Mouse (Mus musculus): Measurements from ENCODE around the gene Adh6b. TPM values are rescaled to one million over a fixed set of nuclear protein-coding genes. Genes with fewer than 3 reads are reported as not detected.

The Adh6b gene
- polyA plus RNA-seq, 1 experiment from 2014 or later: not detected

DNA sequence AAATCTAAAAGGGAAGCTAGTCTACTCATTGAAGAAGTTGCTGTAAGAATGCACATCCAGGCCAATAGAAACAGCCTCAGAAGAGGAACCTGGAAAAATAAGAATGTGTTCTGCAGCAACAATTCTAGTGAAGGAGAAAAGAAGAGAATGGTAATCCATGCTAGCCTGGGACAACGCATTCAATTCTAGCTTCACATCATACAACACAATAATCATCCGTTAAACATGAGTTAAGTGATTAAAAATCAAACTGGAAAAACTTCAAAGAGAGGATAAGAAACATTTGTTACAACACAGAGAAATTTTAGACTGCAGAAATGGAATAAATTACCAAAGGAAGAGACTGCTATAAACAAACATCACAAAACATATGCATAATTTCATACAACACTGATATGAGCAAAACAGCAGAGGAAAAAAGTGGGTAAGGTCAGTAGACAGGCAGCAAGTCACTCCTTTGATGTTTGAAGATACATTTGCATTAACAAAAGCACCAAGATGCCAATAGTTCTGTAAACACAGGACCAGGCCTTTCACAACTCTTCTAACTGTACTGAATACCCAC lies 24.6 kb upstream of the Adh6b start:
- no peak for ATAC-seq (replicated peaks)
- H3K9ac ChIP-seq: no peak overlapping the region
- H3K4me1 ChIP-seq: no peaks in the 10 kb centered on the region
- H3K27ac ChIP-seq: no peak overlapping the region
- no peak overlapping the region for H3K4me3 ChIP-seq
- no peaks in the 10 kb centered on the region for H3K9me3 ChIP-seq
- no peaks in the 10 kb centered on the region for H3K27me3 ChIP-seq (replicated peaks)
- H3K4me2 ChIP-seq: no peak overlapping the region
- 89% methylated on average over 2 of the region's 2 CpGs for WGBS
- H3K36me3 ChIP-seq (replicated peaks): no peaks in the 10 kb centered on the region

DNA sequence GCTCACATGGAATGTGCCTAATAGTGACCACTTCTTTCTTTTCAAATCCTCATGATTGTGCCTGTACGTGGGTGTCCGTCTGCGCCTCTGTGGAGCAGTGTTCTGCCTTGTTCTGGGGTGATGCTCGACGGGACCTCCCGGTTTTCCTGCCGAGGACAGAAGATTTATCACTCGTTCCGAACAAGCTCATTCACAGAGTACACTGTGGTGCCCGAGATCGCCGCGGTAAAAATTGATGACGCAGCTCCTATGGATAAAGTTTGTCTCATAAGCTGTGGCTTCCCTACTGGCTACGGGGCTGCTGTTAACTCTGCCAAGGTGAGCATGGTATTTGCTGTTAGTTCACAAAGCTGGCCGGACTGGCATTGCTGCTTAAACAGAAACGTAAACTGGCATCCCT lies 16.6 kb upstream of the Adh6b start:
- no peak overlapping the region for H3K27ac ChIP-seq
- H3K4me3 ChIP-seq: no peak overlapping the region
- H3K9me3 ChIP-seq: no peaks in the 10 kb centered on the region
- WGBS: 94% methylated on average over 17 of the region's 17 CpGs
- H3K36me3 ChIP-seq (replicated peaks): no peaks in the 10 kb centered on the region
- H3K27me3 ChIP-seq (replicated peaks): no peaks in the 10 kb centered on the region
- no peaks in the 10 kb centered on the region for H3K4me1 ChIP-seq
- H3K9ac ChIP-seq: no peak overlapping the region
- no peak overlapping the region for H3K4me2 ChIP-seq
- no peak for ATAC-seq (replicated peaks)

DNA sequence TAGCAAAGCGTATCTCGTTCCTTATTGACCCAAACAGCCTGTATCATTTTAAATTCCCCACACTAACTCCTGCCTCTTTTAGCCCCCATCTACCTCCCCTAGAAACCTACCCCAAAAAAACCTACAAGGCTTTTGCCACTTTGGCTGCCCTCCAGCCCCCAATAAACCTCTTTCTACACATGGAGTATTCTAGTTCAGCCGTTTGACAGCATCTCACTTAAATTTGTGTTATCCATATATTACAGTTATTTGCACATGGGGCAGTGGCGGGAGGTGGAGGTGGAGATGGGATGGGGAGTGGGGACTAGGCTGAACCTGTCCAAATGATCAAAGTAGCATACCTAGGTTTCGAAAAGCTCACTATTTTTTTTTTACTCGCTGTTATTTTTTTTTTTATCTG lies 16.1 kb upstream of the Adh6b start:
- 94% methylated on average over 6 of the region's 6 CpGs for WGBS
- no peaks in the 10 kb centered on the region for H3K27me3 ChIP-seq (replicated peaks)

DNA sequence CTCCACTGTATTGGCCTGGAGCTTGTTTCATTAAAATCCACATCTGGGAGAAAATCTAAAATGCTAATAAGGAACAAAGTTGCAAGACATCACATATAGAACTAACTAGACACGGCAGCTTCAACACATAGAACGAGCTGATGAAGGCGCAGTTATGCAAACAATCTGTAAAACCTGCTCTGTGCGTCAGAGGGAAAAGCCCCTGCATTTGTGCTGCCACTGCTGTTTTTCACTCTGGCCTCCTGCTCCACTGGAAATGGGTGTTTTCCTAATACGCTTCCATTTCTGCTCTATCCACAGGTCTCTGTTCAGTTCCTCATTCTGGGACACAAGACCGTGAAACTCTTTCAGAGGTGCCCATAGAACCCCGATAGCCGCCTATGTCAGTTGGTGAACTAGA lies 7.7 kb upstream of the Adh6b start:
- Histone ChIP-seq H3K27ac (no peak overlapping the region), H3K4me3 (no peak overlapping the region), H3K4me2 (no peak overlapping the region), H3K27me3 (replicated peaks) (no peaks in the 10 kb centered on the region), H3K9me3 (no peaks in the 10 kb centered on the region), H3K4me1 (no peaks in the 10 kb centered on the region), H3K36me3 (replicated peaks) (no peaks in the 10 kb centered on the region), H3K9ac (no peak overlapping the region)
- no peak for ATAC-seq (replicated peaks)
- WGBS: 91% methylated on average over 8 of the region's 8 CpGs

More for the DNA sequence above, 16.1 kb upstream of the Adh6b start:
- Histone ChIP-seq H3K9ac (no peak overlapping the region), H3K4me2 (no peak overlapping the region), H3K4me3 (no peak overlapping the region), H3K27ac (no peak overlapping the region), H3K36me3 (replicated peaks) (no peaks in the 10 kb centered on the region), H3K9me3 (no peaks in the 10 kb centered on the region), H3K4me1 (no peaks in the 10 kb centered on the region)
- ATAC-seq (replicated peaks): no peak

DNA sequence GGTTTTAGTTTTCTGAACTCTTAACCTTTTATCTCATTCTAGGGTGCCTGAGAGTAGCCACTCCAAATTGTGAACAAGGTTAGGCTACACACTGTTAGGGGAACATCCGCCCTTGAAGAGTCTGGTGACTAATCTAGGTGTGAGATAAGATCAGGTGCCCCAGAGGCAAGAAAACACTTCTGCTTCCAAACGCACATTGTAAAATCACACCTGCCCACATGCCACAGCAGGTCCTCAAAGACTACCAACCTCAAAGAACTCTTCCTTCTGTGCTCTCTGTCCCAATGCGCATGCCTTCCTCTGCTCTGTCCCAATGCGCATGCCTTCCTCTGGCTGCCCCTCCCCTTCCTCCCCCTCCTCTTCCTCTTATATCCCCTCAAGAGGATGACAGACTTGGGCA lies 7.3 kb upstream of the Adh6b start:
- 94% methylated on average over 4 of the region's 4 CpGs for WGBS
- Histone ChIP-seq H3K4me2 (no peak overlapping the region), H3K36me3 (replicated peaks) (no peaks in the 10 kb centered on the region), H3K27ac (no peak overlapping the region), H3K4me3 (no peak overlapping the region), H3K27me3 (replicated peaks) (no peaks in the 10 kb centered on the region), H3K4me1 (no peaks in the 10 kb centered on the region), H3K9me3 (no peaks in the 10 kb centered on the region), H3K9ac (no peak overlapping the region)
- ATAC-seq (replicated peaks): no peak

DNA sequence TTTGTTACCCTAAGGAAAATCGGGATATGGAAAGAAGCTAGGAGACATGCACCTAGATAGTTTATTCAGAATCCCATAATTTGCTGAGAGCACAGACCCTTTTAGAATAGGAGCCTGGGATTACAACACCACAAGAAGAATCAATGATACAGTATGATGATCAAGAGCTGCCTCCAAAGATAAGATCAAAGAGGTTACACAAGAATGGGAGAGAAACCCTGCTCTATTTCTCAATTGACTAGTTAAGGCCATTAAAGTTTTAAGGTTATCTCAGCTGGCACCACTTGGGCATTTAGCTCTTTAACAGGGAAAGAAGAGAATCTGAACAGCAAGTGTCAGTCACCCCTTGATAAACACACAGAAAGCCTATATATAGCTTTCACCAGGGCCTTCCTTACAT lies 6.0 kb upstream of the Adh6b start:
- Histone ChIP-seq H3K9me3 (no peaks in the 10 kb centered on the region), H3K36me3 (replicated peaks) (no peaks in the 10 kb centered on the region), H3K4me2 (no peak overlapping the region), H3K4me3 (no peak overlapping the region), H3K27me3 (replicated peaks) (no peaks in the 10 kb centered on the region), H3K4me1 (no peaks in the 10 kb centered on the region), H3K9ac (no peak overlapping the region), H3K27ac (no peak overlapping the region)
- ATAC-seq (replicated peaks): no peak
- WGBS: 92% methylated on average over 1 of the region's 1 CpGs

DNA sequence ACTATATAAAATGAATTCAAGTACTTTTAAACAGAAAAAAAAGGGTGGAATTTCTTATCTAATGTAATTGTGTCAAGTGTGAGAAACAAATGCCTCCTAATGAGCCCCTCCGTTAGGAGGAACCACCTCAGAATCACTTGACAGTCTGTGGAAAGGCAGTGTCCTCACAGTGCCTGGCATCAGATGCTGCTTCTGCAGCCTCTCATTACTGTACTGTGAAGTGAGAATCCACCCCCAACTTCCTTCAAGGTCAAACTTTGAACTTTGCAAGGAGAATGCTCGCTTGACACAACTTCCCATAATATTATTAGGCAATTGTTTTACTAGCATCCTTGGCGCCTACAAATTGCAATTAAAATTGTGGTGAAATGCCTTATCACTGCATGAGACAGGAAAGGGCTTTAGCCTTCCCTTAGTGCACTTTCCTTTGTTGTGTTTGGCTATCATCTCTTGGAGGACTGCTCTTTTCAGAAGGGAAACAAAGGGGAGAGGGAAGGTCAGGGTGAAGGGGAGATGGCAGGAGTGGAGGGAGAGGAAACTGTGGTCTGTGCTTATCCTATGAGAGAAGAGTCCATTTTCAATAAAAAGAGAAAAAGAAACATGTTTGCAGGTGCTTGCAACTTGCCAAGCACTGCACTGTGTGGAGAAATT lies 5.3 kb upstream of the Adh6b start:
- H3K27me3 ChIP-seq (replicated peaks): no peaks in the 10 kb centered on the region
- H3K4me1 ChIP-seq: no peaks in the 10 kb centered on the region
- 75% methylated on average over 3 of the region's 3 CpGs for WGBS
- H3K9ac ChIP-seq: no peak overlapping the region
- no peak overlapping the region for H3K27ac ChIP-seq
- H3K4me2 ChIP-seq: no peak overlapping the region
- no peak overlapping the region for H3K4me3 ChIP-seq
- no peak for ATAC-seq (replicated peaks)
- H3K9me3 ChIP-seq: no peaks in the 10 kb centered on the region
- no peaks in the 10 kb centered on the region for H3K36me3 ChIP-seq (replicated peaks)

DNA sequence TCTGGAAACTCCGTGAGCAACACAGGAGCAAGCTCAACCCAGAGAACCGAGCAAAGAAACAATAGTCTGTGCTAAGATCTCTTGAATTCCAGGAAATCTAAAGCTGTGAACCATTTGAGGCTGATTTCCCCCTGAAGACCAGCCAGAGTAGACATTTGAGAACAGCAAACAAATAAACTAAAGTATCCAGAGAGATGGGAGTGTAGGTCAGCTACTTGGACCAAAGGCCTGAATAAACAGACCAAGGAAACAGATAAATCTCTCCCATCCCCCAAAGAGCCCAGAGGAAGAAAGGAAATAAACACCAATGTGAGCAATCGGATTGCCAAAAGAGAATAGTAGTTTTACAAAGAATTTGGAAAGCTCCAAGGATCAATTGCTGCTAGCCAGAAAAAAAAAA lies 5.5 kb downstream of the Adh6b start:
- Histone ChIP-seq H3K36me3 (replicated peaks) (no peaks in the 10 kb centered on the region), H3K4me1 (no peaks in the 10 kb centered on the region), H3K9ac (no peak overlapping the region), H3K4me3 (no peak overlapping the region), H3K27me3 (replicated peaks) (no peaks in the 10 kb centered on the region), H3K27ac (no peak overlapping the region), H3K9me3 (no peaks in the 10 kb centered on the region), H3K4me2 (no peak overlapping the region)
- no peak for ATAC-seq (replicated peaks)
- WGBS: 75% methylated on average over 3 of the region's 3 CpGs

DNA sequence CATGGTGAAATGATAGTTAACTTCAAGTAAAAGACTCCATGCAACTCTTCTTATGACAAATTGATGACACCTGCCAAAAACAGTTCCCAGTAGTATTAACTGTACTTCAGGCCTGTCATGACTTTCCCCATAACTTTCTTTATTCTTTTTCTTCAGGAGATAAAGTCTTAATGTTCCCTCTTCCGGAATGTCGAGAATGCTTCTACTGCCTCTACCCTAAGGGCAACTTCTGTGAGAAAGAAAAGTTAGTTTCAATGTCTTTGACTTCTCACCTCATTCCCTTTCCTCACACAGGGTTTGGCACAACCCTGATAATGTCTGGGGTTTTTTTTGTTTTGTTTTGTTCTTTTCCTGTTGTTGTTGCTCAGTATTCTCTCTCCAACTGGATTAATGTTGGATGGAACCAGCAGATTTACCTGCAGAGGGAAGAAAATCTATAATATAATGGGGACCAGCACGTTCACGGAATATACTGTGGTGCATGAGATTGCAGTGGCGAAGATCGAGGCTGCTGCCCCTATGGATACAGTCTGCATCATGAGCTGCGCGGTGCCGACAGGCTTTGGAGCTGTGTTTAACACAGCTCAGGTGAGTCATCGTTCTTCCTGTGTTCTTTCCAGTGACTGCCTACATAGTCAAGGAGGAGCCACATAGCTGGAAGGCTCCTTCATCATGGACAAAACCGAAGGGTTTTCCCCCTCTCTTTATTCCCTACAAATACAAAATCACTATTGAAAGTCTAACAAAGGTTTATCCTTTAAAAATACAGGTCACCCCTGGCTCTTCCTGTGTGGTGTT lies 10.6 kb downstream of the Adh6b start:
- no peak overlapping the region for H3K4me3 ChIP-seq
- no peaks in the 10 kb centered on the region for H3K9me3 ChIP-seq
- no peak overlapping the region for H3K9ac ChIP-seq
- no peak for ATAC-seq (replicated peaks)
- no peaks in the 10 kb centered on the region for H3K36me3 ChIP-seq (replicated peaks)
- H3K27me3 ChIP-seq (replicated peaks): no peaks in the 10 kb centered on the region
- no peak overlapping the region for H3K4me2 ChIP-seq
- H3K27ac ChIP-seq: no peak overlapping the region
- WGBS: 94% methylated on average over 11 of the region's 11 CpGs
- no peaks in the 10 kb centered on the region for H3K4me1 ChIP-seq

DNA sequence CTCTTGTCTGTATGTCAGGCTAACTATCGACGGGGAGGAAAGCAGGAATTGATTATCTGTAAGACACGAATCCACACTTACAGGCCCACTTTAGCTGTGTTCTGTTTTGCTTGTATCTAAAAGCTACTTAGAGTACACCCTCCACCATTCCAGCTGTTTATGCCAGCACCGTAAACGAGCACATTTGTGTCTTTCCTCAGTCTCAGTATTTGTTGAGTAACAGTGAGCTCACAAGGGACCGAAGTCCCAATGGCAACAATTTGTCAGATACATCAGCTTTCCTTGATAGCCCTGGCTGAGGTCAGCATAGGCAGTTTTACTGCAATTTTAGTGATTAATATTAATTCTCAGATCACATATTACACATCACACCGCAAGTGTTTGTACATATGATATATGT lies 17.3 kb downstream of the Adh6b start:
- Histone ChIP-seq H3K27me3 (replicated peaks) (no peaks in the 10 kb centered on the region), H3K9me3 (no peaks in the 10 kb centered on the region), H3K9ac (no peak overlapping the region), H3K4me2 (no peak overlapping the region), H3K27ac (no peak overlapping the region), H3K4me1 (no peaks in the 10 kb centered on the region), H3K4me3 (no peak overlapping the region), H3K36me3 (replicated peaks) (no peaks in the 10 kb centered on the region)
- no peak for ATAC-seq (replicated peaks)
- WGBS: 88% methylated on average over 7 of the region's 7 CpGs

DNA sequence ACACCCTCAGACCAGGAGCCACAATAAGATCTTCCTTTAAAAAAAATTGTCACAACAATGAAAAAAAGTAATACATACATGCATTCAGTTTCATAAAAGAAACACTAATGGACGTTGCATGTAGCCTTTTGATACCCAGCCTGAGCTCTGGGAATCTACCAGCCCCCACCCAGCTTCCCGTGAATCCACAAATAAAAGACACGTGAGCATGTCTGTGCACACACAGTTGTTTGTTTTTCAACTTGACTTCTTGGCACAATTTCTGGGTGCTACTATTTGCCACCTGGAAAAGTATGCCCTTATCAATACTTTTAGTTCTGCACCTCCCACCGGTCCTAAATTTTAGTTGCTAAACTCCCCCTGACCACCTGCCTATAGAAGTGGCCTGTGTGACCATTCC lies 19.1 kb downstream of the Adh6b start:
- 82% methylated on average over 4 of the region's 4 CpGs for WGBS
- Histone ChIP-seq H3K9me3 (no peaks in the 10 kb centered on the region), H3K27me3 (replicated peaks) (no peaks in the 10 kb centered on the region), H3K4me2 (no peak overlapping the region), H3K4me3 (no peak overlapping the region), H3K27ac (no peak overlapping the region), H3K4me1 (no peaks in the 10 kb centered on the region), H3K36me3 (replicated peaks) (no peaks in the 10 kb centered on the region), H3K9ac (no peak overlapping the region)
- no peak for ATAC-seq (replicated peaks)

DNA sequence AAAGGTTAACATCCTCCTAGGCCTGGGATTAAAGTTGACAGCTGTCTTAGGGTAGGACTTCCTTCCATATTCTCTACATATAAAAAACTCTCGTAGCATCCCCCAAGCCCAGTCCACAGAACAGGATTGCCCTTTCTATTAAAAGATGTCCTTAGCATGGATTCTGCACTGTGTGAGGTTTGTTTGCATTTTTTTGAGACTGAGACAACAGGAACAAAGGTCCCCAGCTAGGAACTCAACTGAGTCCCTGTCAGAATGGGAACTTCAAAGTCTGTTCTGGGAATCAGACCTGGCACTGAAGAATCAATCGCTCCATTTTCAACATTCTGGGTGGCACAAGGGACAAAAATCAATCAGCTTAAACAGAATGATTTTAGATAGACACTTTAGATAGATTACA lies 21.3 kb downstream of the Adh6b start:
- no peak overlapping the region for H3K9ac ChIP-seq
- H3K4me2 ChIP-seq: no peak overlapping the region
- H3K27me3 ChIP-seq (replicated peaks): no peaks in the 10 kb centered on the region
- no peaks in the 10 kb centered on the region for H3K4me1 ChIP-seq
- no peaks in the 10 kb centered on the region for H3K36me3 ChIP-seq (replicated peaks)
- no peaks in the 10 kb centered on the region for H3K9me3 ChIP-seq
- no peak overlapping the region for H3K27ac ChIP-seq
- 73% methylated on average over 2 of the region's 2 CpGs for WGBS
- no peak for ATAC-seq (replicated peaks)
- H3K4me3 ChIP-seq: no peak overlapping the region

DNA sequence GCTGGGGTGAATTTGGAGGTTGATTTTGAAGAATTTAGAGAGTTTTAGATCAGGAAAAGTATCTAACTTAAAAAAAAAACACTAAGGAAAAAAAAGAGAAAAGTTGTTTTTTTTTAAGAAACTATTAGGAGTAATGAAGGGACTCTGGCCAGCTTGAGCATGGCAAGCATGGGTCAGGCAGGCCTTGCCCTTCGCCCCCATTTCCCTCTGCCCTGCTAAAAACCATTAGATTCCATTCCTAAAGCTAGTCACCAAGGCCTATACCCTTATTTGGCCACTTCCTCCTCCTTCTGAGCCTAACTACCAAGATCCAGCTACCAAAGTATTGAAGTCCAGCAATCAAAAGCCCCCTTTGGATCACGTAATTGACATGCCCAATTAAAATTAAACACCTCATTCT lies 24.6 kb downstream of the Adh6b start:
- 85% methylated on average over 2 of the region's 2 CpGs for WGBS
- Histone ChIP-seq H3K4me2 (no peak overlapping the region), H3K4me1 (no peaks in the 10 kb centered on the region)

More for the DNA sequence above, 24.6 kb downstream of the Adh6b start:
- ATAC-seq (replicated peaks): no peak
- Histone ChIP-seq H3K27me3 (replicated peaks) (no peaks in the 10 kb centered on the region), H3K9me3 (no peaks in the 10 kb centered on the region), H3K9ac (no peak overlapping the region), H3K4me3 (no peak overlapping the region), H3K27ac (no peak overlapping the region), H3K36me3 (replicated peaks) (no peaks in the 10 kb centered on the region)
